Mouse (Mus musculus): ENCODE measurements around the gene Plekho1. TPM values are rescaled to one million over a fixed set of nuclear protein-coding genes. Genes with fewer than 3 reads are reported as not detected.

The Plekho1 gene
- polyA plus RNA-seq, 2 experiments = 3.6 to 9.0 TPM

DNA sequence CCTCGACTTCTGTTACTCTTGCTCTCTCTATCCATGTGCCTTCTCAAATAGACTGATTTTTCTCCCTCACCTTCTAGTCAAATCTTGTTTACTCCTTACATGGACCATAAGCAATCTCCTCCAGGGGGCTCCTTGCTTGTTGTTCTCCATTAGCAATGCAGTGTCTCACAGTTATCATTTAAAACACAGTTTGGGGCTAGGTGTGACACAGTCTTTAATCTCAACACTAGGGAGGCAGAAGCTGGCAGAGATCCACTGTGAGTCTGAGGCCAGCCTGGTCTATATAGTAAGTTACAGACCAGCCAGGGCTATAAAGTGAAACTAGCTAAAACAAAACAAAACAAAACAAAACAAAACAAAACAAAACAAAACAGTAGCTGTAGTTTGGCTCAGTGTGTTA, 31.3 kb upstream of the Plekho1 start:
- no peak overlapping the region for H3K27ac ChIP-seq
- no peaks in the 10 kb centered on the region for H3K4me1 ChIP-seq (replicated peaks; ENCODE audit: control insufficient read depth in 2 of 2, insufficient read depth in 2 of 2, low read length in 1 of 2)
- H3K9me3 ChIP-seq (ENCODE audit: control insufficient read depth, low read length) = no peaks in the 10 kb centered on the region
- DNase-seq (ENCODE audit: low read depth in 3 of 3, low spot score in 3 of 3) = no peak
- no peaks in the 10 kb centered on the region for H3K27me3 ChIP-seq (ENCODE audit: control insufficient read depth, insufficient read depth, low read length)
- no peak for ATAC-seq (ENCODE audit: insufficient read depth)
- WGBS (ENCODE audit: insufficient replicate concordance) = 64% methylated on average over 1 of the region's 1 CpGs
- no peak overlapping the region for H3K4me3 ChIP-seq (ENCODE audit: insufficient read depth in 1 of 2, low read depth in 2 of 2, low read length in 2 of 2)
- no peak overlapping the region for H3K4me2 ChIP-seq (ENCODE audit: low read depth)
- no peak overlapping the region for H3K9ac ChIP-seq (replicated peaks)
- no peak for TF ChIP-seq CTCF (IDR thresholded peaks at IDR 0.05; ENCODE audit: low read depth)
- no peak for TF ChIP-seq EP300 (IDR thresholded peaks at IDR 0.05; ENCODE audit: low read depth)
- H3K36me3 ChIP-seq (replicated peaks; ENCODE audit: control insufficient read depth, insufficient read depth, low read depth) = no peaks in the 10 kb centered on the region

- no peak overlapping the region for H3K27ac ChIP-seq
- H3K9me3 ChIP-seq (ENCODE audit: control insufficient read depth, low read length) = no peaks in the 10 kb centered on the region
- TF ChIP-seq CTCF (IDR thresholded peaks at IDR 0.05; ENCODE audit: low read depth) (no peak), EP300 (IDR thresholded peaks at IDR 0.05; ENCODE audit: low read depth) (0 out of 2 replicates have a peak, but pooled peaks have one; percentile 7)
- H3K27me3 ChIP-seq (ENCODE audit: control insufficient read depth, insufficient read depth, low read length) = no peaks in the 10 kb centered on the region
- no peaks in the 10 kb centered on the region; the same call in 1 of the 2 replicates for H3K36me3 ChIP-seq (replicated peaks; ENCODE audit: control insufficient read depth, insufficient read depth, low read depth)
- H3K9ac ChIP-seq (replicated peaks) = no peak overlapping the region
- H3K4me2 ChIP-seq (ENCODE audit: low read depth) = no peak overlapping the region
- ATAC-seq (ENCODE audit: insufficient read depth) = peak; percentile 31; the same call in 1 of the 2 replicates
- 19% methylated on average over 5 of the region's 5 CpGs for WGBS (ENCODE audit: insufficient replicate concordance)
- no peak overlapping the region for H3K4me3 ChIP-seq (ENCODE audit: insufficient read depth in 1 of 2, low read depth in 2 of 2, low read length in 2 of 2)
- peaks cover 8 to 9% of the 10 kb centered on the region in 2 experiments for H3K4me1 ChIP-seq (replicated peaks; ENCODE audit: control insufficient read depth in 2 of 2, insufficient read depth in 2 of 2, low read length in 1 of 2)
- DNase-seq (ENCODE audit: low read depth in 3 of 3, low spot score in 3 of 3) = no peak
Observed at GRCm38 (mm10) chr3:96021421-96022128, 25.8 kb upstream of the Plekho1 start.

GRCm38 (mm10) chr3:96020735-96021134, 24.9 kb upstream of the Plekho1 start:
- 64% methylated on average over 1 of the region's 1 CpGs for WGBS (ENCODE audit: insufficient replicate concordance)

GRCm38 (mm10) chr3:96017461-96017860, 21.7 kb upstream of the Plekho1 start:
- no peaks in the 10 kb centered on the region; the same call in 1 of the 2 replicates for H3K36me3 ChIP-seq (replicated peaks; ENCODE audit: control insufficient read depth, insufficient read depth, low read depth)
- WGBS (ENCODE audit: insufficient replicate concordance) = 51% methylated on average over 5 of the region's 5 CpGs
- no peak for TF ChIP-seq EP300 (IDR thresholded peaks at IDR 0.05; ENCODE audit: low read depth)
- H3K27ac ChIP-seq = no peak overlapping the region
- no peak overlapping the region for H3K4me3 ChIP-seq (ENCODE audit: insufficient read depth in 1 of 2, low read depth in 2 of 2, low read length in 2 of 2)
- H3K4me2 ChIP-seq (ENCODE audit: low read depth) = no peak overlapping the region
- H3K9ac ChIP-seq (replicated peaks) = no peak overlapping the region
- H3K9me3 ChIP-seq (ENCODE audit: control insufficient read depth, low read length) = no peaks in the 10 kb centered on the region
- DNase-seq (ENCODE audit: low read depth in 3 of 3, low spot score in 3 of 3) (no peak), ATAC-seq (ENCODE audit: insufficient read depth) (no peak)
- peaks cover 11% of the 10 kb centered on the region in 2 experiments for H3K4me1 ChIP-seq (replicated peaks; ENCODE audit: control insufficient read depth in 2 of 2, insufficient read depth in 2 of 2, low read length in 1 of 2)
- H3K27me3 ChIP-seq (ENCODE audit: control insufficient read depth, insufficient read depth, low read length) = no peaks in the 10 kb centered on the region

More at GRCm38 (mm10) chr3:96020735-96021134, 24.9 kb upstream of the Plekho1 start:
- H3K9me3 ChIP-seq (ENCODE audit: control insufficient read depth, low read length) = no peaks in the 10 kb centered on the region
- no peaks in the 10 kb centered on the region for H3K27me3 ChIP-seq (ENCODE audit: control insufficient read depth, insufficient read depth, low read length)
- ATAC-seq (ENCODE audit: insufficient read depth) = no peak
- no peak overlapping the region for H3K4me2 ChIP-seq (ENCODE audit: low read depth)
- H3K9ac ChIP-seq (replicated peaks) = no peak overlapping the region
- H3K27ac ChIP-seq = no peak overlapping the region
- H3K4me1 ChIP-seq (replicated peaks; ENCODE audit: control insufficient read depth in 2 of 2, insufficient read depth in 2 of 2, low read length in 1 of 2) = peaks cover 11% of the 10 kb centered on the region in 2 experiments
- H3K4me3 ChIP-seq (ENCODE audit: insufficient read depth in 1 of 2, low read depth in 2 of 2, low read length in 2 of 2) = no peak overlapping the region
- no peaks in the 10 kb centered on the region; the same call in 1 of the 2 replicates for H3K36me3 ChIP-seq (replicated peaks; ENCODE audit: control insufficient read depth, insufficient read depth, low read depth)
- DNase-seq (ENCODE audit: low read depth in 3 of 3, low spot score in 3 of 3) = no peak
- no peak for TF ChIP-seq EP300 (IDR thresholded peaks at IDR 0.05; ENCODE audit: low read depth)
- TF ChIP-seq CTCF (IDR thresholded peaks at IDR 0.05; ENCODE audit: low read depth) = no peak

GRCm38 (mm10) chr3:96016257-96016889, 20.6 kb upstream of the Plekho1 start:
- H3K27me3 ChIP-seq (ENCODE audit: control insufficient read depth, insufficient read depth, low read length) = no peaks in the 10 kb centered on the region
- H3K4me1 ChIP-seq (replicated peaks; ENCODE audit: control insufficient read depth in 2 of 2, insufficient read depth in 2 of 2, low read length in 1 of 2) = peaks cover 5% of the 10 kb centered on the region in 2 experiments
- TF ChIP-seq EP300 (IDR thresholded peaks at IDR 0.05; ENCODE audit: low read depth) (no peak), CTCF (IDR thresholded peaks at IDR 0.05; ENCODE audit: low read depth) (no peak)
- DNase-seq (ENCODE audit: low read depth in 3 of 3, low spot score in 3 of 3) (no peak), ATAC-seq (ENCODE audit: insufficient read depth) (peak; percentile 56; the same call in 1 of the 2 replicates)
- H3K27ac ChIP-seq = no peak overlapping the region
- H3K9ac ChIP-seq (replicated peaks) = no peak overlapping the region
- H3K36me3 ChIP-seq (replicated peaks; ENCODE audit: control insufficient read depth, insufficient read depth, low read depth) = no peaks in the 10 kb centered on the region; the same call in 1 of the 2 replicates
- H3K4me2 ChIP-seq (ENCODE audit: low read depth) = no peak overlapping the region
- no peak overlapping the region for H3K4me3 ChIP-seq (ENCODE audit: insufficient read depth in 1 of 2, low read depth in 2 of 2, low read length in 2 of 2)
- no peaks in the 10 kb centered on the region for H3K9me3 ChIP-seq (ENCODE audit: control insufficient read depth, low read length)
- 73% methylated on average over 2 of the region's 2 CpGs for WGBS (ENCODE audit: insufficient replicate concordance)

Measured in liver, embryonic 14.5 days (tissue).